Mouse (Mus musculus): ENCODE data around the gene Bcar3. TPM values are rescaled to one million over a fixed set of nuclear protein-coding genes. Genes with fewer than 3 reads are reported as not detected.

Bcar3 gene
- polyA plus RNA-seq, 1 experiment from 2014 or later: 2.8 TPM

DNA sequence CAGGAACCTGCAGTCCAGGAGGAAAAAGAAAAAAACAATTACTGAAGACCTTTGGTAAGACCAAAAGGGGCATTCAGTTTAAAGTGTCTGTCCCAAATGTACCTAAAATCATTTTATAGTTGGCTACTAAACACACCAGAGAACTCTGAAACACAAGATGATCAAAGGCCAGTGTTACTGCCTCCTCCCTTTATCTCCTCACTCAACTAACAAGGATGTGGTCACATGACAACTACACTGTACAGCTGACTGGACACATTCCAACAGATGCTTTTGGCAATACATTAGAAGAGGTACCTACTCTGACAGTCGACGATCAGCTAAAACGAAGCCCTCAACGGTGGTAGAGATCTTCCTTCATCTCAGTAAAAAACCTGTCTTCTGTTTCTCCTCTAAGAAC, 247.0 kb downstream of the Bcar3 start:
- peaks cover 72% of the 10 kb centered on the region for H3K36me3 ChIP-seq (ENCODE audit: control insufficient read depth, insufficient read depth, low read length)
- H3K4me2 ChIP-seq (ENCODE audit: low read length): no peak overlapping the region
- no peak overlapping the region for H3K4me3 ChIP-seq (ENCODE audit: control insufficient read depth in 1 of 2, insufficient read depth in 1 of 2, low read depth in 1 of 2, low read length in 2 of 2)
- H3K9ac ChIP-seq (ENCODE audit: low read length): no peak overlapping the region
- H3K27me3 ChIP-seq (ENCODE audit: control insufficient read depth, insufficient read depth, low read length): no peaks in the 10 kb centered on the region
- peaks cover 2% of the 10 kb centered on the region in 2 experiments; a peak in 1 of 4 replicates for H3K4me1 ChIP-seq (ENCODE audit: control insufficient read depth in 2 of 2, insufficient read depth in 2 of 2, low read length in 2 of 2)
- 43% methylated on average over 4 of the region's 4 CpGs for WGBS
- no peak overlapping the region for H3K27ac ChIP-seq (replicated peaks in 1 of 2; ENCODE audit: control insufficient read depth in 1 of 2, insufficient read depth in 1 of 2, low read depth in 2 of 2, low read length in 2 of 2)
- ATAC-seq (ENCODE audit: insufficient number of reproducible peaks, insufficient read depth, low FRiP score, low read depth): no peak
- H3K9me3 ChIP-seq (ENCODE audit: control insufficient read depth, low read length): no peaks in the 10 kb centered on the region

GRCm38 (mm10) chr3:122545346-122545745, 251.4 kb downstream of the Bcar3 start:
- Histone ChIP-seq H3K9me3 (ENCODE audit: control insufficient read depth, low read length) (no peaks in the 10 kb centered on the region), H3K4me2 (ENCODE audit: low read length) (no peak overlapping the region), H3K9ac (ENCODE audit: low read length) (no peak overlapping the region), H3K27ac (replicated peaks in 1 of 2; ENCODE audit: control insufficient read depth in 1 of 2, insufficient read depth in 1 of 2, low read depth in 2 of 2, low read length in 2 of 2) (no peak overlapping the region), H3K4me1 (ENCODE audit: control insufficient read depth in 2 of 2, insufficient read depth in 2 of 2, low read length in 2 of 2) (0 out of 4 replicates have a peak, but pooled peaks cover 0 to 2% of the 10 kb centered on the region in 2 experiments), H3K36me3 (ENCODE audit: control insufficient read depth, insufficient read depth, low read length) (peaks cover 73% of the 10 kb centered on the region), H3K4me3 (ENCODE audit: control insufficient read depth in 1 of 2, insufficient read depth in 1 of 2, low read depth in 1 of 2, low read length in 2 of 2) (no peak overlapping the region), H3K27me3 (ENCODE audit: control insufficient read depth, insufficient read depth, low read length) (no peaks in the 10 kb centered on the region)
- no peak for ATAC-seq (ENCODE audit: insufficient number of reproducible peaks, insufficient read depth, low FRiP score, low read depth)
- 80% methylated on average over 2 of the region's 2 CpGs for WGBS

DNA sequence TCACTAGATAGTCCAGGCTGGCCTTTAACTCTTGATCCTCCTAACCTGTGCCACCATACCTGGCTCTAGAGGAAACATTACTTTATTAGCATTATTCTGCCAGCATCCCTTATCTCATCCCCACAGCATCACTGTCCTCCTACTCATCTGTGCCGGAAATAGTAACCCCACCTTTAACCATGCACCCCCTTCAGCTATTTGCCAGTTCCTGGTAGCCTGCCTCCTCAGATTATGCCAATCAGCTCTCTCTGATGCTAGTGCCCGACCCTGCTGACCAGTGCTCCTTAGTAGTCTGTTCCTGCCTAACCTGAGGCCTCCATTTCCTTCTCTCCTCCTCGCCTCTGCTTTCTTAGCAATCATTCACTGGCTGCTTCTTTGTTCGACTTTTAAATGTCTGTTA, 253.5 kb downstream of the Bcar3 start:
- Histone ChIP-seq H3K36me3 (ENCODE audit: control insufficient read depth, insufficient read depth, low read length) (peaks cover 54% of the 10 kb centered on the region), H3K4me2 (ENCODE audit: low read length) (no peak overlapping the region), H3K27me3 (ENCODE audit: control insufficient read depth, insufficient read depth, low read length) (no peaks in the 10 kb centered on the region), H3K4me3 (ENCODE audit: control insufficient read depth in 1 of 2, insufficient read depth in 1 of 2, low read depth in 1 of 2, low read length in 2 of 2) (no peak overlapping the region), H3K9me3 (ENCODE audit: control insufficient read depth, low read length) (no peaks in the 10 kb centered on the region), H3K9ac (ENCODE audit: low read length) (no peak overlapping the region), H3K4me1 (ENCODE audit: control insufficient read depth in 2 of 2, insufficient read depth in 2 of 2, low read length in 2 of 2) (no peaks in the 10 kb centered on the region), H3K27ac (replicated peaks in 1 of 2; ENCODE audit: control insufficient read depth in 1 of 2, insufficient read depth in 1 of 2, low read depth in 2 of 2, low read length in 2 of 2) (no peak overlapping the region)
- 62% methylated on average over 4 of the region's 4 CpGs for WGBS
- no peak for ATAC-seq (ENCODE audit: insufficient number of reproducible peaks, insufficient read depth, low FRiP score, low read depth)

DNA sequence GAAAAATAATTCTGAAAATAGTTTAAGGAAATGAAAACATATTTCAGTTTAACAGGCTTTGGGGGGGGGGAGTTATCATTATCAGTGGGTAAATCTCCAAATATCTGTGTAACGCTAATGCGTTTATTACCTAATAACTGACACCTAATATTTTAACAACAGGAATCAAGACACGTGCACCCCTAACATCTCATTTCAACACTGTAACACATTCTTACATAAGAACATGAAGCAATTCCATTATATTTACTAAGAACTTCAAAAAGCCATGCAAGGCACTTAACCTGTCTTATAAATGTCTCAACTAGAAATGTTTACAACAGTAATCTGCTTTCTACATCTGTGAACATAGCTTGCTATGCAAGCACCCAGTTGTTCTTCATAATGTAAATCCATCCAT, 257.2 kb downstream of the Bcar3 start:
- Histone ChIP-seq H3K27ac (replicated peaks in 1 of 2; ENCODE audit: control insufficient read depth in 1 of 2, insufficient read depth in 1 of 2, low read depth in 2 of 2, low read length in 2 of 2) (no peak overlapping the region), H3K36me3 (ENCODE audit: control insufficient read depth, insufficient read depth, low read length) (peaks cover 25% of the 10 kb centered on the region), H3K4me3 (ENCODE audit: control insufficient read depth in 1 of 2, insufficient read depth in 1 of 2, low read depth in 1 of 2, low read length in 2 of 2) (no peak overlapping the region), H3K9me3 (ENCODE audit: control insufficient read depth, low read length) (no peaks in the 10 kb centered on the region), H3K4me1 (ENCODE audit: control insufficient read depth in 2 of 2, insufficient read depth in 2 of 2, low read length in 2 of 2) (no peaks in the 10 kb centered on the region), H3K27me3 (ENCODE audit: control insufficient read depth, insufficient read depth, low read length) (no peaks in the 10 kb centered on the region), H3K9ac (ENCODE audit: low read length) (no peak overlapping the region), H3K4me2 (ENCODE audit: low read length) (no peak overlapping the region)
- 97% methylated on average over 3 of the region's 3 CpGs for WGBS
- no peak for ATAC-seq (ENCODE audit: insufficient number of reproducible peaks, insufficient read depth, low FRiP score, low read depth)

- H3K9ac ChIP-seq (ENCODE audit: low read length): no peak overlapping the region
- H3K4me1 ChIP-seq (ENCODE audit: control insufficient read depth in 2 of 2, insufficient read depth in 2 of 2, low read length in 2 of 2): no peaks in the 10 kb centered on the region
- 76% methylated on average over 2 of the region's 2 CpGs for WGBS
- no peaks in the 10 kb centered on the region for H3K9me3 ChIP-seq (ENCODE audit: control insufficient read depth, low read length)
- no peak overlapping the region for H3K4me3 ChIP-seq (ENCODE audit: control insufficient read depth in 1 of 2, insufficient read depth in 1 of 2, low read depth in 1 of 2, low read length in 2 of 2)
- H3K36me3 ChIP-seq (ENCODE audit: control insufficient read depth, insufficient read depth, low read length): peaks cover 17% of the 10 kb centered on the region; the same call in 1 of the 2 replicates
- H3K27ac ChIP-seq (replicated peaks in 1 of 2; ENCODE audit: control insufficient read depth in 1 of 2, insufficient read depth in 1 of 2, low read depth in 2 of 2, low read length in 2 of 2): no peak overlapping the region
- ATAC-seq (ENCODE audit: insufficient number of reproducible peaks, insufficient read depth, low FRiP score, low read depth): no peak
- no peaks in the 10 kb centered on the region for H3K27me3 ChIP-seq (ENCODE audit: control insufficient read depth, insufficient read depth, low read length)
- no peak overlapping the region for H3K4me2 ChIP-seq (ENCODE audit: low read length)
Measured at GRCm38 (mm10) chr3:122557766-122558165, 263.8 kb downstream of the Bcar3 start.

GRCm38 (mm10) chr3:122565285-122565684, 271.3 kb downstream of the Bcar3 start:
- H3K9me3 ChIP-seq (ENCODE audit: control insufficient read depth, low read length): no peaks in the 10 kb centered on the region
- H3K27me3 ChIP-seq (ENCODE audit: control insufficient read depth, insufficient read depth, low read length): no peaks in the 10 kb centered on the region
- H3K27ac ChIP-seq (replicated peaks in 1 of 2; ENCODE audit: control insufficient read depth in 1 of 2, insufficient read depth in 1 of 2, low read depth in 2 of 2, low read length in 2 of 2): no peak overlapping the region
- 16% methylated on average over 7 of the region's 7 CpGs for WGBS
- H3K4me1 ChIP-seq (ENCODE audit: control insufficient read depth in 2 of 2, insufficient read depth in 2 of 2, low read length in 2 of 2): 0 out of 4 replicates have a peak, but pooled peaks cover 2 to 5% of the 10 kb centered on the region in 2 experiments
- no peak for ATAC-seq (ENCODE audit: insufficient number of reproducible peaks, insufficient read depth, low FRiP score, low read depth)
- no peak overlapping the region for H3K4me3 ChIP-seq (ENCODE audit: control insufficient read depth in 1 of 2, insufficient read depth in 1 of 2, low read depth in 1 of 2, low read length in 2 of 2)
- no peak overlapping the region for H3K4me2 ChIP-seq (ENCODE audit: low read length)
- H3K36me3 ChIP-seq (ENCODE audit: control insufficient read depth, insufficient read depth, low read length): peaks cover 24% of the 10 kb centered on the region
- H3K9ac ChIP-seq (ENCODE audit: low read length): no peak overlapping the region

DNA sequence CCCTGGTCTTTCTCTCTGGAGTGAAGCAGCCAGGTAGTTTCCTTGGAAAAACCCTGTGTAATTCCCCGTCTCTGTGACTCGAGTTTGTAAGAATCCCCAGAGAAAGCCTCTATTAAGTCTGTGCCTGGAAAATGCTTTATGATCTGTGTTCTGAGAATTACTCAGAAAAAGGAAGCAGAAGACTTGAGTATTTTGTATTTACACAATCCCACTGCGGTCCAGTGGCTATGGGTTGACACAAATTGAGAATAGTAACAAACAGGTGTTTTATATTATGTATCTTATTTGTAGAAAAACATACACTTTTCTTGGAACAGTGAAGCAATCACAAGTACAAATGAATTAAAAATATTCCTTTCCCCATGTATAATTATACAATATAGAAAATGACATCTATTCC, 272.2 kb downstream of the Bcar3 start:
- Histone ChIP-seq H3K36me3 (ENCODE audit: control insufficient read depth, insufficient read depth, low read length) (peaks cover 20% of the 10 kb centered on the region), H3K4me2 (ENCODE audit: low read length) (no peak overlapping the region), H3K4me1 (ENCODE audit: control insufficient read depth in 2 of 2, insufficient read depth in 2 of 2, low read length in 2 of 2) (0 out of 4 replicates have a peak, but pooled peaks cover 2 to 5% of the 10 kb centered on the region in 2 experiments), H3K27me3 (ENCODE audit: control insufficient read depth, insufficient read depth, low read length) (no peaks in the 10 kb centered on the region), H3K4me3 (ENCODE audit: control insufficient read depth in 1 of 2, insufficient read depth in 1 of 2, low read depth in 1 of 2, low read length in 2 of 2) (no peak overlapping the region), H3K9me3 (ENCODE audit: control insufficient read depth, low read length) (no peaks in the 10 kb centered on the region), H3K27ac (replicated peaks in 1 of 2; ENCODE audit: control insufficient read depth in 1 of 2, insufficient read depth in 1 of 2, low read depth in 2 of 2, low read length in 2 of 2) (no peak overlapping the region), H3K9ac (ENCODE audit: low read length) (no peak overlapping the region)
- ATAC-seq (ENCODE audit: insufficient number of reproducible peaks, insufficient read depth, low FRiP score, low read depth): no peak
- WGBS: 78% methylated on average over 3 of the region's 3 CpGs

DNA sequence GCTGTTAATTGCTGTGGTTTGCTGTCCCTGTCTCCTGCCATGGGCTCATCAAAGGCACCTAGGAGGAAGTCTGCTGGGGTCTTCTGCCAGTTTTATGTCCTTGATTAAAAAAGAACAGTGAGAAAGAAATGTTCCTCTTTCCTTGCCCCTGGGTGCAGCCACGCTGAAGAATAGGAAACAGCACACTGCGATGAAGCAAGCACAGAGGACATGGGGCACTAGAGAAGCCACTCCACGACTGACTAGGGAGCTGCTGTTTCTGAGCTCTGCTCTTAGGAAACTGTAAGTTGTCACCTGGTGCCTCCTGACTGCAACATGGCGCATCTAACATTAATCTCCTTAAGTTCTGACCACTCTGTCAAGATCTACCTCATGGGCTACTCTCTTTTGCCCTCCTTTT, 272.6 kb downstream of the Bcar3 start:
- no peak overlapping the region for H3K27ac ChIP-seq (replicated peaks in 1 of 2; ENCODE audit: control insufficient read depth in 1 of 2, insufficient read depth in 1 of 2, low read depth in 2 of 2, low read length in 2 of 2)
- ATAC-seq (ENCODE audit: insufficient number of reproducible peaks, insufficient read depth, low FRiP score, low read depth): no peak
- 58% methylated on average over 4 of the region's 4 CpGs for WGBS

More for the DNA sequence above, 272.6 kb downstream of the Bcar3 start:
- Histone ChIP-seq H3K9me3 (ENCODE audit: control insufficient read depth, low read length) (no peaks in the 10 kb centered on the region), H3K9ac (ENCODE audit: low read length) (no peak overlapping the region), H3K27me3 (ENCODE audit: control insufficient read depth, insufficient read depth, low read length) (no peaks in the 10 kb centered on the region), H3K36me3 (ENCODE audit: control insufficient read depth, insufficient read depth, low read length) (peaks cover 16% of the 10 kb centered on the region), H3K4me1 (ENCODE audit: control insufficient read depth in 2 of 2, insufficient read depth in 2 of 2, low read length in 2 of 2) (0 out of 4 replicates have a peak, but pooled peaks cover 2 to 5% of the 10 kb centered on the region in 2 experiments), H3K4me2 (ENCODE audit: low read length) (no peak overlapping the region), H3K4me3 (ENCODE audit: control insufficient read depth in 1 of 2, insufficient read depth in 1 of 2, low read depth in 1 of 2, low read length in 2 of 2) (no peak overlapping the region)

All from heart, embryonic 14.5 days (tissue).